Comparison of ENCODE assay signal across 8 mouse cellular contexts in the genomic region with DNA sequence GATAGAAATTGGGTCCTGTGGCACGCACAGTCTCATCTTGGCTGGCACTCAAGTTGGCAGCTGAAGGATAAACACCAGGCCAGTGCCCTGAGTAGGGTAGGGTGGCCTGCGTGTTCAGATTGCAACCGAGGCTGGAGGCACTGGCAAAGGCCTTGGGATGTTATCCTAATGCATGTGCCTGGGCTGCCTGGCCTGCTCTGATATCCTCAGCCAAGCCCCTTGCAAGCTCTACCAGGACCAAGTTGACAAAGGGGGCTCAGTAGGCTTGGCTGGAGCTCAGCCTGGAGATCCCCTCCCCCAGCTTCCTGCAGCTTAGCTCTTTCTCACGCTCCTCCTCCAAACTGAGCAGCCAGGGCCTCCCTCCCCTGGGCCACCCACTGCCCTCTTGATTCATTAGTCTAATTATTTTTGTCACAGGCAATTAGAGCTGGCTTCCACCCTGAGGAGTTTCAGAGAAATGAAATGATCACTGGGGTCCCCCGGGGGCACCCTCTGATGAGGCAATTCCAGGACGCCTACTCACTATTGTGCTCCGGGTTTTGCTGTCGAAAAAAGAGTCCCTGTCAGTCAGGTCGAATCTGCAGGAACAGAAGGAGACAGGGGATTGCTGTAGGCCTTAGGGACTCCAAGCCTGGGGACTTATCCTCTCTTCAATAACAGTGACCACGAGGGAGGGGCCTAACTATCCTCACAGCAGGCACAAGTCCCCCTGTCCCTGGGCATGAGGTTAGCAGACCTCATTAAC.
A peak's percentile ranks its signal among the peaks of the same experiment; 100 is the strongest.
DNase-seq lines count a peak whose midpoint lies in the region; ATAC-seq lines count a peak whose summit lies in the region.

No protein-coding gene starts in this region.

- peak; percentile 91 for ATAC-seq in embryonic facial prominence, embryonic 11.5 days (replicated peaks; ENCODE audit: insufficient number of reproducible peaks, low FRiP score, low TSS enrichment, low read depth)
- ATAC-seq in heart, embryonic 12.5 days (ENCODE audit: insufficient number of reproducible peaks, low FRiP score), result peak; percentile 60; the same call in 1 of the 2 replicates
- peak; percentile 93 for ATAC-seq in kidney, embryonic 14.5 days (ENCODE audit: low FRiP score, low TSS enrichment)
- peak; percentile 92 for ATAC-seq in midbrain, embryonic 16.5 days

- intact Hi-C loops in left cerebral cortex, postnatal 4 days (cut with DNase I), result no loop called here

- H3K9me3 ChIP-seq in embryonic facial prominence, embryonic 11.5 days (replicated peaks; ENCODE audit: control insufficient read depth, low read length), result no peaks in the 10 kb centered on the region
- no peaks in the 10 kb centered on the region for H3K9me3 ChIP-seq in heart, embryonic 12.5 days (replicated peaks)
- peaks cover 2% of the 10 kb centered on the region; the same call in 1 of the 2 replicates for H3K9me3 ChIP-seq in kidney, embryonic 14.5 days (ENCODE audit: control insufficient read depth, low read length)
- no peaks in the 10 kb centered on the region for H3K9me3 ChIP-seq in midbrain, embryonic 16.5 days (replicated peaks; ENCODE audit: control insufficient read depth, low read length, poor library complexity, severe bottlenecking)

- H3K36me3 ChIP-seq in embryonic facial prominence, embryonic 11.5 days (replicated peaks; ENCODE audit: control insufficient read depth, insufficient read depth, low read depth, low read length), result no peaks in the 10 kb centered on the region
- H3K36me3 ChIP-seq in heart, embryonic 12.5 days, result no peaks in the 10 kb centered on the region
- 0 out of 2 replicates have a peak, but pooled peaks cover 3% of the 10 kb centered on the region for H3K36me3 ChIP-seq in kidney, embryonic 14.5 days (ENCODE audit: control insufficient read depth, insufficient read depth, low read length)
- H3K36me3 ChIP-seq in midbrain, embryonic 16.5 days (ENCODE audit: control insufficient read depth, insufficient read depth, low read length), result no peaks in the 10 kb centered on the region

- 0 out of 2 replicates have a peak, but pooled peaks cover 3% of the 10 kb centered on the region for H3K4me1 ChIP-seq in embryonic facial prominence, embryonic 11.5 days (ENCODE audit: control insufficient read depth, insufficient read depth, low read length)
- peaks cover 17% of the 10 kb centered on the region for H3K4me1 ChIP-seq in heart, embryonic 12.5 days (replicated peaks)
- peaks cover 27% of the 10 kb centered on the region for H3K4me1 ChIP-seq in kidney, embryonic 14.5 days (ENCODE audit: control insufficient read depth, insufficient read depth, low read length)
- H3K4me1 ChIP-seq in midbrain, embryonic 16.5 days (ENCODE audit: control insufficient read depth, insufficient read depth, low read length), result peaks cover 8% of the 10 kb centered on the region

- H3K9ac ChIP-seq in embryonic facial prominence, embryonic 11.5 days (replicated peaks; ENCODE audit: low read length), result peak overlapping the region; percentile 38; the same call in 1 of the 2 replicates
- no peak overlapping the region; the same call in 1 of the 2 replicates for H3K9ac ChIP-seq in heart, embryonic 12.5 days
- peak overlapping the region; percentile 28; the same call in 1 of the 2 replicates for H3K9ac ChIP-seq in kidney, embryonic 14.5 days (ENCODE audit: low read depth, low read length)
- no peak overlapping the region for H3K9ac ChIP-seq in midbrain, embryonic 16.5 days (ENCODE audit: low read depth, low read length)

- H3K4me2 ChIP-seq in embryonic facial prominence, embryonic 11.5 days (ENCODE audit: low read depth, low read length), result no peak overlapping the region
- no peak overlapping the region for H3K4me2 ChIP-seq in heart, embryonic 12.5 days
- no peak overlapping the region for H3K4me2 ChIP-seq in kidney, embryonic 14.5 days (replicated peaks; ENCODE audit: low read depth, low read length)
- no peak overlapping the region for H3K4me2 ChIP-seq in midbrain, embryonic 16.5 days (ENCODE audit: low read length)

- no peaks in the 10 kb centered on the region for H3K27me3 ChIP-seq in embryonic facial prominence, embryonic 11.5 days (ENCODE audit: control insufficient read depth, insufficient read depth, low read length)
- no peaks in the 10 kb centered on the region for H3K27me3 ChIP-seq in heart, embryonic 12.5 days (replicated peaks)
- no peaks in the 10 kb centered on the region for H3K27me3 ChIP-seq in kidney, embryonic 14.5 days (ENCODE audit: control insufficient read depth, insufficient read depth, low read length)
- no peaks in the 10 kb centered on the region; the same call in 1 of the 2 replicates for H3K27me3 ChIP-seq in midbrain, embryonic 16.5 days (ENCODE audit: control insufficient read depth, insufficient read depth, low read depth, low read length)

- WGBS in embryonic facial prominence, embryonic 11.5 days, result 12% methylated on average over 10 of the region's 10 CpGs
- WGBS in heart, embryonic 12.5 days, result 22% methylated on average over 10 of the region's 10 CpGs
- WGBS in kidney, embryonic 14.5 days, result 8% methylated on average over 10 of the region's 10 CpGs
- WGBS in midbrain, embryonic 16.5 days, result 7% methylated on average over 10 of the region's 10 CpGs

- no peak overlapping the region for H3K4me3 ChIP-seq in embryonic facial prominence, embryonic 11.5 days (ENCODE audit: low read depth, low read length)
- H3K4me3 ChIP-seq in heart, embryonic 12.5 days, result no peak overlapping the region
- no peak overlapping the region for H3K4me3 ChIP-seq in kidney, embryonic 14.5 days (ENCODE audit: low read length)
- H3K4me3 ChIP-seq in midbrain, embryonic 16.5 days (ENCODE audit: low read depth, low read length), result no peak overlapping the region

- DNase-seq in cerebellum, adult 11-12 months, result peak; percentile 21
- peak; percentile 77 for DNase-seq in embryonic facial prominence, embryonic 11.5 days (ENCODE audit: low spot score)
- DNase-seq in left cerebral cortex, postnatal 4 days, result peak; percentile 86
- DNase-seq in thymus, postnatal 14 days, result no peak
- DNase-seq in thymus, postnatal 0 days (ENCODE audit: low spot score), result no peak

- H3K27ac ChIP-seq in embryonic facial prominence, embryonic 11.5 days (replicated peaks; ENCODE audit: low read depth, low read length), result peak overlapping the region; percentile 24; the same call in 1 of the 2 replicates
- peak overlapping the region; percentile 35 for H3K27ac ChIP-seq in heart, embryonic 12.5 days (ENCODE audit: poor library complexity, severe bottlenecking)
- peak overlapping the region; percentile 86 for H3K27ac ChIP-seq in kidney, embryonic 14.5 days (ENCODE audit: low read depth, low read length)
- peak overlapping the region; percentile 69 for H3K27ac ChIP-seq in midbrain, embryonic 16.5 days (ENCODE audit: low read length)

Comparison
In these comparisons a context has a peak if more than half of its experiments do, and no peak if none do; other contexts are left out.
1. DNase-seq: peak in cerebellum, adult 11-12 months (single experiment), embryonic facial prominence, embryonic 11.5 days (single experiment) and left cerebral cortex, postnatal 4 days (single experiment); none in thymus, postnatal 14 days (single experiment) and thymus, postnatal 0 days (single experiment).
2. H3K27ac ChIP-seq: peak in every context shown above with its lines; median percentile 86 in kidney, embryonic 14.5 days; 69 in midbrain, embryonic 16.5 days; 35 in heart, embryonic 12.5 days; 24 in embryonic facial prominence, embryonic 11.5 days.
3. H3K9ac ChIP-seq: peak in embryonic facial prominence, embryonic 11.5 days (single experiment) and kidney, embryonic 14.5 days (single experiment); none in heart, embryonic 12.5 days (single experiment) and midbrain, embryonic 16.5 days (single experiment).
4. Peak in every context shown above with its lines, with median percentiles within 50 percentile points of each other: ATAC-seq.